Mouse (Mus musculus): ENCODE data around the gene Ube2cbp. TPM values are rescaled to one million over a fixed set of nuclear protein-coding genes. Genes with fewer than 3 reads are reported as not detected.

The Ube2cbp gene
- polyA plus RNA-seq, 1 experiment from 2014 or later: 4.0 TPM

- H3K27me3 ChIP-seq (ENCODE audit: control insufficient read depth, insufficient read depth, low read length): no peaks in the 10 kb centered on the region
- WGBS (ENCODE audit: insufficient replicate concordance): 74% methylated on average over 6 of the region's 6 CpGs
Observed at GRCm38 (mm10) chr9:86395785-86396184, 69.0 kb downstream of the Ube2cbp start.

GRCm38 (mm10) chr9:86395012-86395411, 69.7 kb downstream of the Ube2cbp start:
- peaks cover 6% of the 10 kb centered on the region for H3K4me1 ChIP-seq (ENCODE audit: control insufficient read depth, insufficient read depth, low read length)
- no peak for ATAC-seq (replicated peaks; ENCODE audit: insufficient number of reproducible peaks, low FRiP score, low TSS enrichment)
- H3K9me3 ChIP-seq (replicated peaks; ENCODE audit: control insufficient read depth, low read length): no peaks in the 10 kb centered on the region
- no peak overlapping the region for H3K4me2 ChIP-seq
- H3K9ac ChIP-seq (ENCODE audit: low read depth, low read length): no peak overlapping the region
- 86% methylated on average over 1 of the region's 1 CpGs for WGBS (ENCODE audit: insufficient replicate concordance)
- no peak overlapping the region for H3K27ac ChIP-seq (ENCODE audit: low read depth, low read length)
- H3K27me3 ChIP-seq (ENCODE audit: control insufficient read depth, insufficient read depth, low read length): no peaks in the 10 kb centered on the region
- H3K4me3 ChIP-seq (ENCODE audit: low read depth, low read length): no peak overlapping the region
- no peaks in the 10 kb centered on the region for H3K36me3 ChIP-seq (ENCODE audit: control insufficient read depth, insufficient read depth, low read length)

More at GRCm38 (mm10) chr9:86395785-86396184, 69.0 kb downstream of the Ube2cbp start:
- ATAC-seq (replicated peaks; ENCODE audit: insufficient number of reproducible peaks, low FRiP score, low TSS enrichment): no peak
- Histone ChIP-seq H3K4me3 (ENCODE audit: low read depth, low read length) (no peak overlapping the region), H3K9me3 (replicated peaks; ENCODE audit: control insufficient read depth, low read length) (no peaks in the 10 kb centered on the region), H3K4me1 (ENCODE audit: control insufficient read depth, insufficient read depth, low read length) (peaks cover 6% of the 10 kb centered on the region), H3K36me3 (ENCODE audit: control insufficient read depth, insufficient read depth, low read length) (no peaks in the 10 kb centered on the region), H3K9ac (ENCODE audit: low read depth, low read length) (no peak overlapping the region), H3K27ac (ENCODE audit: low read depth, low read length) (no peak overlapping the region), H3K4me2 (no peak overlapping the region)

DNA sequence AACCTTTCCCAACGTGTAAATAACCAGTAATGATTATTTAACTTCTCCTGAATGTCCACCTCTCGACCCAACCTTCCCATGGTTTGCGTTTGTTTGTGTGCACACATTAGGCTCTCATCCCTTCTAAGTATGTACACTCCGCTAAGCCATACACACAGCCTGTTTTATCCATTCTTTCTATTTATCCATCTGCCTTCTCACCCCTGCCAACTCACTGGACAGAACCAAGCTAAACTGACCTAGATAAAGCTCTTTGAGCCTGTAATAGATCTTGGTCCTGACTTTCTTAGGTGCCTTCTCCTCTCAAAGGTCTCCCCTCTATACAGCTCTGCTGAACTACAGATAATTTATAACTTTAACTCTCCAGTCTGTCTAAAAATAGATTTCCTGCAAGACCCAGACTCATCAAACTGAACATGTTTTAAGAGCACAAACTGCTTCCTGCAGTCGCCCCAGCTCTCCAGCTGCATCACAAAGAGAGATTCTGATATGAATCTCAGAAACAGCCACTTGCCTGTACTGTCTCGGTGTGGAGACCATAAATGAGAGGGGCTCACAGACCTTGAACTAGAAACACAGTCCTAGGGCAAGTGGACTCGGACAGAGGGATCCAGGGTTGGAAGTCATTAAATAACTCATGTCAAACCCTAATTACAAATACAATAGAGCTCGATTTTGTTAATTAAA, 71.0 kb downstream of the Ube2cbp start:
- Histone ChIP-seq H3K27me3 (ENCODE audit: control insufficient read depth, insufficient read depth, low read length) (no peaks in the 10 kb centered on the region), H3K36me3 (ENCODE audit: control insufficient read depth, insufficient read depth, low read length) (no peaks in the 10 kb centered on the region), H3K4me1 (ENCODE audit: control insufficient read depth, insufficient read depth, low read length) (peaks cover 6% of the 10 kb centered on the region), H3K4me3 (ENCODE audit: low read depth, low read length) (no peak overlapping the region), H3K4me2 (no peak overlapping the region), H3K27ac (ENCODE audit: low read depth, low read length) (no peak overlapping the region), H3K9ac (ENCODE audit: low read depth, low read length) (no peak overlapping the region), H3K9me3 (replicated peaks; ENCODE audit: control insufficient read depth, low read length) (no peaks in the 10 kb centered on the region)
- 57% methylated on average over 8 of the region's 8 CpGs for WGBS (ENCODE audit: insufficient replicate concordance)
- ATAC-seq (replicated peaks; ENCODE audit: insufficient number of reproducible peaks, low FRiP score, low TSS enrichment): no peak

DNA sequence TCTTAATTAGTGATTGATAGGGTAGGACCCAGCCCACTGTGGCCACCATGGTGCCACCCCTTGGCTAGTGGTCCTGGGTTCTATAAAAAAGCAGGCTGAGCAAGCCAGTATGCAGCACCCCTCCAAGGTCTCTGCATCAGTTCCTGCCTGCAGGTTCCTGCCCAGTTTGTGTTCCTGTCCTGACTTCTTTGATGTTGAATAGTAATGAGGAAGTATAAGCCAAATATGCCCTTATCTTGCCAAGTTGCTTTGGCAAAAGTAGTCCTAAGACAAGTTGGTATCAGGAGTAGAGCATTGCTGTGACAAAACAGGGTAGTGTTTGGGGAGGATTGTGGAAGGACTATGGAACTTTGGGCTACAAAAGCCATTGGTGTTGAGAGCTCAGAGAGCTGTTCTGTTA, 73.3 kb downstream of the Ube2cbp start:
- Histone ChIP-seq H3K9me3 (replicated peaks; ENCODE audit: control insufficient read depth, low read length) (no peaks in the 10 kb centered on the region), H3K27ac (ENCODE audit: low read depth, low read length) (no peak overlapping the region), H3K4me3 (ENCODE audit: low read depth, low read length) (no peak overlapping the region), H3K9ac (ENCODE audit: low read depth, low read length) (no peak overlapping the region), H3K36me3 (ENCODE audit: control insufficient read depth, insufficient read depth, low read length) (no peaks in the 10 kb centered on the region), H3K27me3 (ENCODE audit: control insufficient read depth, insufficient read depth, low read length) (no peaks in the 10 kb centered on the region), H3K4me1 (ENCODE audit: control insufficient read depth, insufficient read depth, low read length) (peaks cover 6% of the 10 kb centered on the region), H3K4me2 (no peak overlapping the region)
- ATAC-seq (replicated peaks; ENCODE audit: insufficient number of reproducible peaks, low FRiP score, low TSS enrichment): no peak

DNA sequence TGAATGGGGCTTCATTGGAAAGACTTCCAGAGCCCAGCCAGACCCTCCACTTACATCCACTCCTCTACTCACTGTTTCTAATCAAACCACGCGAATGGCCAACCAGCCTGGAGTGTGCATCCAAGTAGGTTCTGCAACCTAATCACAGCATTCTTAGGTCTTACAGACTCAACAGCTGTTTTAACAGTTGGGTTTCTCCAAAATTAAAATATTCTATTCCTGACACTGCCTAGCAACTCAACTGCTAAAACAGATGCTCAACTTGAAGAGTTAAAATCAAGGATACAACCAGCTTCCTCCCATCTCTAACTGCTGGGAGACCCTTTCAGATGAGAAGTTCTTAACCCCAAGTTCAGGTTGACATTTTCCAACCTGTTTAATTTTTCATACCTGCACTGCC, 74.0 kb downstream of the Ube2cbp start:
- H3K4me3 ChIP-seq (ENCODE audit: low read depth, low read length): no peak overlapping the region
- no peak overlapping the region for H3K27ac ChIP-seq (ENCODE audit: low read depth, low read length)
- WGBS (ENCODE audit: insufficient replicate concordance): 74% methylated on average over 2 of the region's 2 CpGs

GRCm38 (mm10) chr9:86388538-86388937, 76.2 kb downstream of the Ube2cbp start:
- no peak for ATAC-seq (replicated peaks; ENCODE audit: insufficient number of reproducible peaks, low FRiP score, low TSS enrichment)
- Histone ChIP-seq H3K4me1 (ENCODE audit: control insufficient read depth, insufficient read depth, low read length) (peaks cover 2% of the 10 kb centered on the region), H3K4me3 (ENCODE audit: low read depth, low read length) (no peak overlapping the region), H3K4me2 (no peak overlapping the region), H3K27me3 (ENCODE audit: control insufficient read depth, insufficient read depth, low read length) (no peaks in the 10 kb centered on the region), H3K9me3 (replicated peaks; ENCODE audit: control insufficient read depth, low read length) (no peaks in the 10 kb centered on the region), H3K27ac (ENCODE audit: low read depth, low read length) (no peak overlapping the region), H3K9ac (ENCODE audit: low read depth, low read length) (no peak overlapping the region), H3K36me3 (ENCODE audit: control insufficient read depth, insufficient read depth, low read length) (no peaks in the 10 kb centered on the region)
- WGBS (ENCODE audit: insufficient replicate concordance): 59% methylated on average over 4 of the region's 4 CpGs

More for the DNA sequence above, 74.0 kb downstream of the Ube2cbp start:
- Histone ChIP-seq H3K4me2 (no peak overlapping the region), H3K4me1 (ENCODE audit: control insufficient read depth, insufficient read depth, low read length) (peaks cover 6% of the 10 kb centered on the region), H3K27me3 (ENCODE audit: control insufficient read depth, insufficient read depth, low read length) (no peaks in the 10 kb centered on the region), H3K36me3 (ENCODE audit: control insufficient read depth, insufficient read depth, low read length) (no peaks in the 10 kb centered on the region), H3K9ac (ENCODE audit: low read depth, low read length) (no peak overlapping the region), H3K9me3 (replicated peaks; ENCODE audit: control insufficient read depth, low read length) (no peaks in the 10 kb centered on the region)
- ATAC-seq (replicated peaks; ENCODE audit: insufficient number of reproducible peaks, low FRiP score, low TSS enrichment): no peak

GRCm38 (mm10) chr9:86376923-86377322, 87.8 kb downstream of the Ube2cbp start:
- Histone ChIP-seq H3K9ac (ENCODE audit: low read depth, low read length) (no peak overlapping the region), H3K36me3 (ENCODE audit: control insufficient read depth, insufficient read depth, low read length) (no peaks in the 10 kb centered on the region), H3K4me1 (ENCODE audit: control insufficient read depth, insufficient read depth, low read length) (no peaks in the 10 kb centered on the region), H3K27ac (ENCODE audit: low read depth, low read length) (no peak overlapping the region), H3K4me2 (no peak overlapping the region), H3K27me3 (ENCODE audit: control insufficient read depth, insufficient read depth, low read length) (no peaks in the 10 kb centered on the region), H3K9me3 (replicated peaks; ENCODE audit: control insufficient read depth, low read length) (no peaks in the 10 kb centered on the region), H3K4me3 (ENCODE audit: low read depth, low read length) (no peak overlapping the region)
- 55% methylated on average over 2 of the region's 2 CpGs for WGBS (ENCODE audit: insufficient replicate concordance)
- no peak for ATAC-seq (replicated peaks; ENCODE audit: insufficient number of reproducible peaks, low FRiP score, low TSS enrichment)

- no peak overlapping the region for H3K9ac ChIP-seq (ENCODE audit: low read depth, low read length)
- no peaks in the 10 kb centered on the region for H3K36me3 ChIP-seq (ENCODE audit: control insufficient read depth, insufficient read depth, low read length)
- 66% methylated on average over 12 of the region's 12 CpGs for WGBS (ENCODE audit: insufficient replicate concordance)
- no peak overlapping the region for H3K4me3 ChIP-seq (ENCODE audit: low read depth, low read length)
- H3K4me1 ChIP-seq (ENCODE audit: control insufficient read depth, insufficient read depth, low read length): no peaks in the 10 kb centered on the region
- H3K9me3 ChIP-seq (replicated peaks; ENCODE audit: control insufficient read depth, low read length): no peaks in the 10 kb centered on the region
- H3K4me2 ChIP-seq: no peak overlapping the region
- H3K27ac ChIP-seq (ENCODE audit: low read depth, low read length): no peak overlapping the region
- no peak for ATAC-seq (replicated peaks; ENCODE audit: insufficient number of reproducible peaks, low FRiP score, low TSS enrichment)
- H3K27me3 ChIP-seq (ENCODE audit: control insufficient read depth, insufficient read depth, low read length): no peaks in the 10 kb centered on the region
Observed at GRCm38 (mm10) chr9:86372783-86373567, 91.8 kb downstream of the Ube2cbp start.
